Mouse (Mus musculus): ENCODE results near the gene Fgf16. TPM values are rescaled to one million over a fixed set of nuclear protein-coding genes. Genes with fewer than 3 reads are reported as not detected.

Fgf16 gene
- polyA plus RNA-seq, 1 experiment from 2014 or later: not detected

DNA sequence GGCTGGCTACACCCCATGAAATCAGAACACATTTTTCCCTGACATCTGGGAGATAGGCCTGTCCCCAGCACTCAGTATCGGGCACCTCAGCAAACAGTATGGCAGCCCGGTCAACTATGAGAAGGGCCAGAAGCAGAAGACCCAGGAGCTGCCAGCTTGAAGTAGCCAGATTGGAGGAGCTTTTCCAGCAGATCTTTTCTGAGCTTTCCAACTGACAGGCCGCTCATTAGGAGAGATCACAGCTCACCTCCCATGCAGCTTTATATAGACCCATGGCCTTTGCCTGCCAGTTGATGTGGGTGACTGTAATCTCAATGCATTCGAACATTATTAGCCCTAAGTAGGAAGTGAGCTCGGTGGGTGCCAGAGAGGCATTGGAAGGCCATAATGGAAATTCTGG, 9.2 kb downstream of the Fgf16 start:
- Histone ChIP-seq H3K9me3 (replicated peaks) (no peaks in the 10 kb centered on the region), H3K27ac (no peak overlapping the region), H3K27me3 (ENCODE audit: low read depth, poor library complexity, severe bottlenecking) (peaks cover 84% of the 10 kb centered on the region), H3K36me3 (no peaks in the 10 kb centered on the region), H3K4me3 (no peak overlapping the region), H3K4me1 (no peaks in the 10 kb centered on the region)
- DNase-seq (ENCODE audit: low spot score): no peak
- 86% methylated on average over 5 of the region's 5 CpGs for WGBS

DNA sequence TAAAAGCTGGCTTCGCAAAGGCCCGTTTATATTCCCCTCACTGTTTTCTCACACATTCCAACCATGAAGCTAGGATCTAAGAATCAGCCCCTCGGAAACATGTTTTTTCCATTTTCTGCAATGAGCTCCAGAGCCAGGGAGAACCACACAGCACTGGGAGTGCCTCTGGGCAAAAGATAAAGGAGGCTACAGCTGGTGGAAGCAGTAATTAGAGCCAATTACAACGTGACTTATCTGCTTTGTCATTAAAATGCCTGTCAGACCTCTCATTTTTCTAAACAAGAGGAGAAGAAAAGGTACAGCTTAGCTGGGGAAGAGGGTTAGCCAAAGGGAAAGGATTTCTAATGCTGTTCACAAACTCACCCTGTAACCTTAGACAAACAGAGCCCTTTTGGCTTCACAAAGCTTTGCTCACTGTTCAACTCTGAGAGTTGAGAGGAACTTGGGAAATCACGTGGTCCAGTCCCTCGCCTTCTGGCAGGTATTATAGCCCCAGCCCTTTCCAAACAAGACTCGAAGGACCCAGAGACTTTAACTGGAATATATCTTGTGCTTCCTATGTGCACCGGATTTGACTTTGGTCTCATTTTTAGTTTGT, 30.8 kb downstream of the Fgf16 start:
- Histone ChIP-seq H3K27ac (no peak overlapping the region), H3K4me1 (no peaks in the 10 kb centered on the region), H3K4me3 (no peak overlapping the region), H3K27me3 (ENCODE audit: low read depth, poor library complexity, severe bottlenecking) (peaks cover 87% of the 10 kb centered on the region), H3K36me3 (peaks cover 16% of the 10 kb centered on the region), H3K9me3 (replicated peaks) (no peaks in the 10 kb centered on the region)
- DNase-seq (ENCODE audit: low spot score): no peak
- 58% methylated on average over 8 of the region's 8 CpGs for WGBS

DNA sequence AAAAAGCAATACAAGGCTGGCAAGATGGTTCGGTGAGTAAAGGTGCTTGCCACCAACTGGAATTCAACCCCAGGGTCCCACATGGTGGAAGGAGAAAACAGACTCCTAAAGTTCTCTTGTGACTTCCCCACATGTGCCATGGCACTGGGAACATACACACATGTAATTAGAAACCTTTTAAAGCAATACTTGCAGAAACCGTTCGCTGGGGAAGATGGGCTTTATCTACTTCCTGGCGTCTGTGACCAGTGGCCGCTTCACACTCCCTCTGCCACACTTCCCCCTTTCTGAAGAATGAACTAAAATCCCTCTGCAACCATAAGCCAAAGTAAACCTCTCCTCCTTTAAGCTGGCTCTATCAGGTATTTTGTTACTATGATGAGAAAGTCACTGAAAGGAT, 60.4 kb downstream of the Fgf16 start:
- no peaks in the 10 kb centered on the region for H3K9me3 ChIP-seq (replicated peaks)
- H3K27ac ChIP-seq: no peak overlapping the region
- WGBS: 81% methylated on average over 5 of the region's 5 CpGs
- peaks cover 69% of the 10 kb centered on the region for H3K27me3 ChIP-seq (ENCODE audit: low read depth, poor library complexity, severe bottlenecking)
- H3K4me1 ChIP-seq: no peaks in the 10 kb centered on the region
- no peak for DNase-seq (ENCODE audit: low spot score)
- no peak overlapping the region for H3K4me3 ChIP-seq
- H3K36me3 ChIP-seq: peaks cover 69% of the 10 kb centered on the region

Other genes starting within 250 kb of the Fgf16 start
- gene Atrx, start 165.1 kb downstream of the Fgf16 start, polyA plus RNA-seq (2016; fragmentation: Nextera tagmentation; extraction: Ambion mirVana): 150 and 193 TPM in 2 replicates
- 41.6 and 51.5 TPM in 2 replicates for gene Magt1, start 247.6 kb downstream of the Fgf16 start, polyA plus RNA-seq (2016; fragmentation: Nextera tagmentation; extraction: Ambion mirVana)